Mouse (Mus musculus): ENCODE measurements around the gene Ppp3r2. TPM values are rescaled to one million over a fixed set of nuclear protein-coding genes. Genes with fewer than 3 reads are reported as not detected.

The Ppp3r2 gene
- polyA plus RNA-seq, 1 experiment from 2014 or later: 0.74 TPM

DNA sequence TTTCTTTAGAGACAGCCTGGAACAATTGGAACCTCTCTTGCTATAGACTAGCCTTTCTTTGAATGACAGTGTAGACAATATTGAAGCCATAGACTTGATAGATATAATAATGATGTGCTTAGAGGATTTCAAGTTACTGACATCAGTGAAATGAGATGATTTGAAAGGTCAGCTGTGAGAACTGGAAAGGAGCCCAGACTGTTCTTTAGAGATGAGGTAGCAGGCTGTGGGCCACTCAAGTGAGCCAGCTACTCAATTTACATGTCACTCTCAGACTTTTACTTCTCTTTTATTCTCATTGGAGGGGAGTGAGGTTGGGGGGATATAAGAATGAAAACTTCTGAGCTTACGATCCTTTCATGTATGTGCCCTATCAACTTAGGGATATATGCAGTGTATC, 22.4 kb downstream of the Ppp3r2 start:
- ATAC-seq (ENCODE audit: low FRiP score): no peak
- Histone ChIP-seq H3K9me3 (replicated peaks) (no peaks in the 10 kb centered on the region), H3K9ac (replicated peaks) (no peak overlapping the region), H3K36me3 (peaks cover 64% of the 10 kb centered on the region), H3K27me3 (replicated peaks) (no peaks in the 10 kb centered on the region), H3K27ac (replicated peaks) (no peak overlapping the region), H3K4me3 (replicated peaks) (no peak overlapping the region), H3K4me2 (no peak overlapping the region), H3K4me1 (no peaks in the 10 kb centered on the region)
- 94% methylated on average over 1 of the region's 1 CpGs for WGBS

DNA sequence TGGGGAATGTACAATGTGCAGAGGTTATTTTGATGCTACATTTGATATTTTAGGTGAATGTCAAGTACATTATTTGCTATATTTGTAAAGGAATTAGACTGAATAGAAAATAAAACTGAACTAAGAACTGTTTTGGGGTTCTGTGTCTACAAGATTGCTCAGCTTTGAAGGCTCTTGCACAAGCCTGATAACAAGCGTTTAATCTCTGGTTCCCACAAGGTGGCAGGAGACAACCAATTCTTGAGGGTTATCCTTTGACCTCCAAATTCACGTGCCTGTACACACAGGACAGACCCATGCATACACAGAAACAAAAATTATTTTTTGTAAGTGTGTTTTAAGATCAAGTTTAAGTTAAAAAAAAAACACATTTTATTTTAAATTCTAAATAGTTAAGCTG, 41.9 kb downstream of the Ppp3r2 start:
- WGBS: 75% methylated on average over 2 of the region's 2 CpGs

DNA sequence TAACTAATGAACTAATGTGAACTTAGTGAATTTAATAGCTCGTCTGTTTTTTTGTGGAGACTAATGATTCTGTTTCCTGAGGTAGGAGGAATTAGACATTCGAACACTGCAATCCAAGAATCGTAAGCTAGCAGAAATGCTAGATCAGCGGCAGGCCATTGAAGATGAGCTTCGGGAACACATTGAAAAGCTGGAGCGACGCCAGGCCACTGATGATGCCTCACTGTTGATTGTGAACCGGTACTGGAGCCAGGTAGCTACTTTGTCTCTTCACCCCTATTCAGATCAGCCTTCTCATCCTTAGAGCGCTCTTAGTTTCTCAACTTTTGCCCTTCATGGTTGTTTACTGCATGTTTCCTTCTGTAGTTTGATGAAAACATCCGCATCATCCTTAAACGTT, 44.0 kb downstream of the Ppp3r2 start:
- no peak overlapping the region for H3K4me2 ChIP-seq
- no peak overlapping the region for H3K9ac ChIP-seq (replicated peaks)
- 91% methylated on average over 11 of the region's 11 CpGs for WGBS
- no peak overlapping the region for H3K4me3 ChIP-seq (replicated peaks)
- no peak overlapping the region for H3K27ac ChIP-seq (replicated peaks)
- H3K36me3 ChIP-seq: peaks cover 65% of the 10 kb centered on the region
- H3K4me1 ChIP-seq: peaks cover 21% of the 10 kb centered on the region
- H3K9me3 ChIP-seq (replicated peaks): no peaks in the 10 kb centered on the region
- no peaks in the 10 kb centered on the region for H3K27me3 ChIP-seq (replicated peaks)
- ATAC-seq (ENCODE audit: low FRiP score): no peak

More for the DNA sequence above, 41.9 kb downstream of the Ppp3r2 start:
- ATAC-seq (ENCODE audit: low FRiP score): no peak
- Histone ChIP-seq H3K27ac (replicated peaks) (no peak overlapping the region), H3K9ac (replicated peaks) (no peak overlapping the region), H3K4me1 (peaks cover 1% of the 10 kb centered on the region; the same call in 1 of the 2 replicates), H3K27me3 (replicated peaks) (no peaks in the 10 kb centered on the region), H3K9me3 (replicated peaks) (no peaks in the 10 kb centered on the region), H3K4me2 (no peak overlapping the region), H3K36me3 (peaks cover 71% of the 10 kb centered on the region), H3K4me3 (replicated peaks) (no peak overlapping the region)

DNA sequence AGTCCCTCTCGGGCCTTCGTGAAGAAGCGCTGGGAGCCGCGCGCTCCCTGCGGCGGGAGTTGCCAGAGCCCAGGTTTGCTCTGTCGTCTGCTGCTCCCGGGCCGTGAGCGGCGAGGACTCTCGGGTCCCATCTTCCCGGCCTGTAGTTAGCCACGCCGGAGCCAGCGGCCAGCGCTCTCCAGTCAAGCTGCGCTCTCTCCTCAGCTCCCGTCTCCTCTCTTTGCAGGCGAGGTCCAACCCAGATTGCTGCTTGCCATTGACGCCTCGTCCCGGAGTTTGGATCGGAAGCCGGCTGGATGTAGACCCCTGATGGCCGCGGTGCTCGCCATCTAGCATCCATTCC, 49.7 kb downstream of the Ppp3r2 start:
- Histone ChIP-seq H3K4me1 (peaks cover 26% of the 10 kb centered on the region), H3K9ac (replicated peaks) (peak overlapping the region; percentile 92), H3K9me3 (replicated peaks) (no peaks in the 10 kb centered on the region), H3K4me2 (peak overlapping the region; percentile 84), H3K27ac (replicated peaks) (peak overlapping the region; percentile 90), H3K4me3 (replicated peaks) (peak overlapping the region; percentile 95), H3K36me3 (peaks cover 33% of the 10 kb centered on the region), H3K27me3 (replicated peaks) (no peaks in the 10 kb centered on the region)
- under 1% methylated on average over 30 of the region's 30 CpGs for WGBS
- peak; percentile 80 for ATAC-seq (ENCODE audit: low FRiP score)

DNA sequence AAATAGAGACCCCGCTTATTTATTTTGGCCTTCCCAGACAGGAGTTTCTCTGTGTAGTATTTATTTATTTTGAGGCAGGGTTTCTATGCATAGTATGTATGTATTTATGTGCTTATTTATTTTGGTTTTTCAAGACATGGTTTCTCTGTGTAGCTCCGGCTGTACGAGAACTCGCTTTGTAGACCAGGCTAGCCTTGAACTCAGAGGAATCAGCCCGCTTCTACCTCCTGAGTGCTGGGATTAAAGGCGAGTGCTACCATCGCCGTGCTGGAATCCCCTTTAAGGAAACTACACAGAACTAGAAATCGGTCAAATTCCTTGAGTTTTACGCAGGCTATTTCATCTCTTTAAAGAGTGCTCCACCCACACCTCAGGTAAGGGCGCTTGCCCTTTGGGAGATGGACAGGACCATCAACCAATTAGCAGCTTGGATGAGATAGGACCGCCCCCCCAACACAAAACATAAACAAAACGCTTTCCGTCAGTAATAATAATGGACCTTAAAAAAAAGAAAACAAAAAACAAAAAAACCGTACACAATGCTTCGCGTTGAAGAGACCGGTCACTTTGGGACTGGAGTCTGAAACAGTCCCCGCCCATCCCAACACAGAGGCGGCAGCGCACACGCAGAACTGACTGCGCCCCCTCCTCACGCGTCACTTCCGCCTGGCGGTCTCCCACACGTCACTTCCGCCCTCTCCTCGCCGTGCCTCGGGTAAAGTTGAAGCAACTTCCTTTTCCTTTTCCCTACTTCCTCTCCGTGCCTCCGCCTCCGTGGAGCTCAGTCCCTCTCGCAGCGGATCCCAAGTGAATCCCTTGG, 50.3 kb downstream of the Ppp3r2 start, which contains the start of gene Rnf20:
Gene Rnf20 (plus strand): TSS at position 688 of the 820 bp plus-strand sequence.
- H3K9me3 ChIP-seq (replicated peaks): no peaks in the 10 kb centered on the region
- peak within 1 kb of the TSS; percentile 84 for H3K4me2 ChIP-seq
- peak within 1 kb of the TSS; percentile 90 for H3K27ac ChIP-seq (replicated peaks)
- H3K9ac ChIP-seq (replicated peaks): peak within 1 kb of the TSS; percentile 92
- 4% methylated on average over 37 of the region's 37 CpGs for WGBS
- peaks cover 27% of the 10 kb centered on the region for H3K36me3 ChIP-seq
- H3K4me1 ChIP-seq: peaks cover 26% of the 10 kb centered on the region
- H3K4me3 ChIP-seq (replicated peaks): peak within 1 kb of the TSS; percentile 95
- no peaks in the 10 kb centered on the region for H3K27me3 ChIP-seq (replicated peaks)
- peak; percentile 98 for ATAC-seq (ENCODE audit: low FRiP score)

DNA sequence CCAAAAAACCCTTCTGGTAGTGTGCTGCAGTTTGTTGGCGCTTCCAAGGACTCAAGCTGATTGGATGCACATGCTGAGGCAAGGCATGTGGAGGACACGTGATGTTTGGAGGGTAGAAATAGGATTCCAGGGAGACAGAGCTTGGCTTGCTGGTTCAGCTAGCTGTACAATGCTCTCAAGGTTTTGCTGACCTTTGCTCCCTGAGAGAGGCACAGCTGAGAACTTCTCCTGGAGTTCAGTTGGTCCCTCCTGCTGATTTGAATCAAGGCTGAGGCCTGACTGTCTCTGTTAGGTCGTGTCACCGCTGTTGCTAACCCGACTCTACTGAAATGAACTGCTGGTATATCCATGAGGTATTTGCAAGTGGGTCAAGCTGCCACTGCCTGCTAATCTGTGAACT, 52.9 kb downstream of the Ppp3r2 start:
- ATAC-seq (ENCODE audit: low FRiP score): no peak

More for the DNA sequence above, 52.9 kb downstream of the Ppp3r2 start:
- Histone ChIP-seq H3K9me3 (replicated peaks) (no peaks in the 10 kb centered on the region), H3K27me3 (replicated peaks) (no peaks in the 10 kb centered on the region), H3K9ac (replicated peaks) (no peak overlapping the region), H3K36me3 (0 out of 2 replicates have a peak, but pooled peaks cover 2% of the 10 kb centered on the region), H3K4me3 (replicated peaks) (no peak overlapping the region), H3K4me2 (no peak overlapping the region), H3K4me1 (peaks cover 16% of the 10 kb centered on the region), H3K27ac (replicated peaks) (no peak overlapping the region)
- WGBS: 82% methylated on average over 5 of the region's 5 CpGs

Other genes starting within 250 kb of the Ppp3r2 start
- gene Acnat1, start 208.1 kb downstream of the Ppp3r2 start, polyA plus RNA-seq (2015; fragmentation: Nextera tagmentation; extraction: Ambion mirVana): 0.13 TPM in 1 of 2 replicates, not detected in the other
- not detected in 2 replicates for gene Baat, start 175.5 kb downstream of the Ppp3r2 start, polyA plus RNA-seq (2015; fragmentation: Nextera tagmentation; extraction: Ambion mirVana)
- gene Mrpl50, start 160.9 kb downstream of the Ppp3r2 start, polyA plus RNA-seq (2015; fragmentation: Nextera tagmentation; extraction: Ambion mirVana): 75.7 and 78.1 TPM in 2 replicates
- 10.2 and 10.5 TPM in 2 replicates for gene Zfp189, start 160.8 kb downstream of the Ppp3r2 start, polyA plus RNA-seq (2015; fragmentation: Nextera tagmentation; extraction: Ambion mirVana)
- 0.14 and 8.8 TPM in 2 replicates for gene Aldob, start 132.5 kb downstream of the Ppp3r2 start, polyA plus RNA-seq (2015; fragmentation: Nextera tagmentation; extraction: Ambion mirVana)
- 123 and 135 TPM in 2 replicates for gene Tmem246, start 84.1 kb downstream of the Ppp3r2 start, polyA plus RNA-seq (2015; fragmentation: Nextera tagmentation; extraction: Ambion mirVana)
- gene Rnf20, start 50.0 kb downstream of the Ppp3r2 start, polyA plus RNA-seq (2015; fragmentation: Nextera tagmentation; extraction: Ambion mirVana): 40.0 and 42.2 TPM in 2 replicates
- gene Grin3a, start 163.7 kb upstream of the Ppp3r2 start, polyA plus RNA-seq (2015; fragmentation: Nextera tagmentation; extraction: Ambion mirVana): 23.7 and 29.5 TPM in 2 replicates